Mouse (Mus musculus) Patski (cell line): ENCODE measurements around the gene Timp3. TPM values are rescaled to one million over a fixed set of nuclear protein-coding genes. Genes with fewer than 3 reads are reported as not detected.

Experiments used
- ATAC-seq: fragments of 100-300 bp; one replicate; pipeline ENCODE4 v1.8.0; 2021
- CTCF ChIA-PET: fragments of 350-600 bp; sonication (Branson Sonifier 250); formaldehyde crosslinking; loops from one replicate; lab custom pipeline; 2022; ENCODE audit warnings: inconsistent platforms; lab: Charles Lee
- POLR2A ChIA-PET: fragments of 350-600 bp; sonication (Branson Sonifier 250); formaldehyde crosslinking; loops from one replicate; lab custom pipeline; 2022; ENCODE audit warnings: antibody characterized with exemption, inconsistent platforms; lab: Charles Lee
- DNase-seq: peaks from one replicate; pipeline ENCODE4 v3.0.0-alpha.2; 2011; ENCODE audit warnings: low read depth, low spot score
- H3K27me3 ChIP-seq: fragments of 371-371 bp; one replicate; pipeline ENCODE4 v1.5.1; 2021
- CTCF ChIP-seq: fragments of 100-300 bp; IDR thresholded peaks from one replicate; pipeline ENCODE4 v1.5.1; 2021
- in situ Hi-C: fragments of 300-500 bp; cut with MboI; formaldehyde crosslinking; loops from 3 replicates; pipeline ENCODE4 v1.11.1; 2018; ENCODE audit warnings: low pct_unique_long_range_greater_than_20kb, mixed read lengths
- polyA plus RNA-seq: library from polyadenylated mRNA; unstranded; gene quantifications from one replicate; pipeline ENCODE4 v1.2.3, GENCODE M21; 2021

The Timp3 gene
- polyA plus RNA-seq, 1 experiment from 2014 or later, result 554 TPM

DNA sequence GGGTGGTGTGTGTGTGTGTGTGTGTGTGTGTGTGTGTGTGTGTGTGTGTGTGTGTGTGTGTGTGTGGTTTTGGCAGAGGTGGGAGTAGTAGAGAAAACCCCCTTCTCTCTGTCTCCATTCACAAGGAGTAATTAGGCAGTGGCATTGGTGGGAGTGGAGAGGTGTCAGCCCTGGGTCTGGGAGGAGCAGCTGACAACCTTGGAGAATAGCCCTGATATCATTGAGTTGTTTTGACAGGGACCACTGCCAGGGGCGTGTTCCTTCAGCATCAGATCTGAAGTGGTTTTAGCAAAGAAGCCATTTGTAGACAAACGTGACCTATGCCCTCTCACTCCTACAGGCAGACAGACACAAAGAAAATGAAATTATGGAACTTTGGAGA, 3.3 kb downstream of the Timp3 start:
- H3K27me3 ChIP-seq, result no peaks in the 10 kb centered on the region
- POLR2A ChIA-PET, result no interaction called here
- CTCF ChIA-PET, result interaction anchor here (1.1 to 1.4 kb wide), 4 partner anchors 9 to 108 kb away, joined by 3 to 8 read pairs (median 6); no protein-coding TSS in a partner anchor
- DNase-seq (no peak), ATAC-seq (no peak)
- TF ChIP-seq CTCF, result no peak
- in situ Hi-C loops, result loop anchor here (10.0 kb wide), 1 partner anchor 339 kb away; no protein-coding TSS in a partner anchor

DNA sequence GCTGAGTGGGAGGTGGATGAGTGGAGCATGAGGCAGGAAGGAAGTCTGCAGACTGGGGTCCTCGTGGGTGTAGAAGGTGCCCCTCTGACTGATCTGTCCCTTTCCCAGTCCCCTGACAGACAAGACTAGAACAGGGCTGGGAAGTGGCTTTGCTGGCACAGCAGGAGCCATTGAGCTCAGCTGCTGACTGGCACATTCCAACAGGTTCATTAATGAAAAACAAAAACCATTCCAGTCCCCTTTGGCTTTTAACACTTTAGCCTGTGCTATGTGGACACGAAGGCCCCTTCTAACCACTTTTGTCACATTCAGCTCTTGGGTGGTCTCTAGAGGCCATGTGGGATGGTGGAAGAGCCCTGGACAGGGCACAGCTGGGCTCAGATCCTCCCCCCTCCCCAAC, 4.4 kb downstream of the Timp3 start:
- TF ChIP-seq CTCF, result no peak
- POLR2A ChIA-PET, result interaction anchor here (1.2 to 2.4 kb wide), 2 partner anchors 11 to 152 kb away, joined by 3 to 10 read pairs; no protein-coding TSS in a partner anchor
- CTCF ChIA-PET, result interaction anchor here (0.9 to 1.8 kb wide), 6 partner anchors 9 to 283 kb away, joined by 3 to 4 read pairs (median 3); partner anchors contain the start of gene Fbxo7
- in situ Hi-C loops, result loop anchor here (10.0 kb wide), 1 partner anchor 340 kb away; no protein-coding TSS in a partner anchor
- no peak for DNase-seq
- no peaks in the 10 kb centered on the region for H3K27me3 ChIP-seq
- no peak for ATAC-seq

DNA sequence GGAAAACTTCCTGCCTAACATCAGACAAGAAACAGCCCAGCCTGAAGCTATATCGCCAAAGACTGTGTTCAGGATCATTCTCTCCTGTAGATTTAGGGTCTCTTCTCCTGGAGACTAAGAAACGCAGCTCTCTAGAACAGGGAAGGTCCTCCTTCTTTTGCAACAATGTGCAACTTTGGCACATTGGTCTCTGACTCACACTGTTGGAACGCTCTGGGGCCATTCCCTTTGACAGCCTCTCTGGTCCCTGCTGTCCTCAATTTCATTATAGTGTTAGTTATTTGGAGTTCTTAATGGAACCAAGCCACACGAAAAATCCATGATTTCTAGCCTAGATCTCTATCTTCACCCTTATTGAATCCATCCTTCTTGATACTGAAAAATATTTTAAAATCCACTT, 7.1 kb downstream of the Timp3 start:
- POLR2A ChIA-PET, result no interaction called here
- CTCF ChIA-PET, result interaction anchor here (0.7 kb wide), 1 partner anchor 17 kb away, joined by 3 read pairs; no protein-coding TSS in a partner anchor
- no peaks in the 10 kb centered on the region for H3K27me3 ChIP-seq
- DNase-seq, result no peak
- in situ Hi-C loops, result loop anchor here (5.0 to 10.0 kb wide), 2 partner anchors 145 to 342 kb away; no protein-coding TSS in a partner anchor
- ATAC-seq, result no peak
- no peak for TF ChIP-seq CTCF

DNA sequence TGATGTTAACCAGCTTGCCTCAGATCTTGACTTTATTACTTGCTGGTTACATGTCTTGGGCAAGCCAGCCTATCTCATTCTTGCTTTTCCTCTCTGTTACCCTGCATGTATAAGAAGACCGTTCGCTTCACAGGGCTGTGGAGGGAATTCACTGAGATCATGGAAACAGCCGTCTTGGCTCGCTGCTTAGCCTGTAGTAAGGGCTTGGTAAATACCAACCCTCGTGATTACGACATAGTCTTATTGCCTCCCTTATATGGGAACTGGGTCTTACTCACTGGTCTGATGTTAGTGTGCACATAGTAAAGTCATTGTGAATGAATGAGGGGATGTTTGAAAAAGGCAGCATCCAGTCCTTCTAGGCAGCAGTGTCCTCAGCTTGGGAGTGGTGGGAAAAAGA, 10.4 kb downstream of the Timp3 start:
- CTCF ChIA-PET, result interaction anchor here (1.1 kb wide), 1 partner anchor 188 kb away, joined by 4 read pairs; the partner anchor contains the start of gene Syn3

DNA sequence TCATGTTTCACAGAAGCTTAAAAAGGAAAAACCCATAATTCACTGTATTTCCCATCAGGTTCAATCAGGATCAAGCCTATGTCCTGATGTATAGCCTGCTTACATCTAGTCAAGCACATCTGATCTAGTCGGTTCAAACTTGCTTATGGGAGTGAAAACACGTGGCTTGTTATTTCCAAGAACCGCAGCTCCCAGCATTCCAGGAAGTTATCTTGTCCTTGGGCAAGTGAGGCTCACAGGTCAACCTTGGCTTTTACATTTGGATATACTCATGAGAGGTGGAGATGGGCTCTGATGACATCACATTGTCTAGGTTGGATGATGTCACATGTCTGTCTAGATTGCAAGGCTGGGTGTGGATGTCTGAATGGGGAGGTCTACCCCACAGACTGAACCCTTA, 12.8 kb downstream of the Timp3 start:
- ChIA-PET POLR2A (interaction anchor here (0.7 to 1.8 kb wide), 7 partner anchors 12 to 36 kb away, joined by 3 to 5 read pairs (median 3); no protein-coding TSS in a partner anchor), CTCF (interaction anchor here (0.9 to 3.2 kb wide), 4 partner anchors 9 to 15 kb away, joined by 3 to 9 read pairs (median 6); no protein-coding TSS in a partner anchor)
- DNase-seq (no peak), ATAC-seq (no peak)
- TF ChIP-seq CTCF, result no peak
- in situ Hi-C loops, result no loop called here
- H3K27me3 ChIP-seq, result no peaks in the 10 kb centered on the region

More for the DNA sequence above, 10.4 kb downstream of the Timp3 start:
- no peak for TF ChIP-seq CTCF
- POLR2A ChIA-PET, result interaction anchor here (1.5 to 2.1 kb wide), 3 partner anchors 10 to 210 kb away, joined by 3 to 12 read pairs (median 3); partner anchors contain the start of gene Timp3
- no peaks in the 10 kb centered on the region for H3K27me3 ChIP-seq
- in situ Hi-C loops, result no loop called here
- DNase-seq, result peak; percentile 86
- peak; percentile 62 for ATAC-seq

DNA sequence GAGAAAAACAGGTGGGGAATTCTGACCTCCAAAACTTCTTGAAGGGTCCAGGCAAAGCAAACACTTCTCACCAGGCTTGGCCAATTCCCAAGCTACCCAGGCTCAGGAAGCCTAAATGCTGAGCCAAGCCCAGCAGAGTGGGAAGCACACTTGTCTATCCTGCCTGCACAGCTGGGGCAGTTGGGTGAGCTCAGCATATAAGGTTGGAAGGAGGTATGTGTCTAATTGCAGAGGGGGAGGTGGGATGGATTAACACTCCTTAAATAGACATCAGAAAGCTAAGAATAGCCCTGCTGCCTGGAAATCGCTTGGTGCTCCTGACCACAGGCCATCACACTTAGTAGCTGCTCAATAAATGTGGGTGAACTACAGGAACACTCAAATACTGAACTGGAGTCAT, 13.3 kb downstream of the Timp3 start:
- in situ Hi-C loops, result no loop called here
- DNase-seq (no peak), ATAC-seq (peak; percentile 18)
- no peak for TF ChIP-seq CTCF
- ChIA-PET POLR2A (interaction anchor here (1.0 to 1.8 kb wide), 3 partner anchors 26 to 36 kb away, joined by 3 to 5 read pairs (median 4); no protein-coding TSS in a partner anchor), CTCF (interaction anchor here (0.9 to 3.2 kb wide), 5 partner anchors 8 to 292 kb away, joined by 3 to 9 read pairs (median 5); partner anchors contain the start of gene Fbxo7)
- no peaks in the 10 kb centered on the region for H3K27me3 ChIP-seq

DNA sequence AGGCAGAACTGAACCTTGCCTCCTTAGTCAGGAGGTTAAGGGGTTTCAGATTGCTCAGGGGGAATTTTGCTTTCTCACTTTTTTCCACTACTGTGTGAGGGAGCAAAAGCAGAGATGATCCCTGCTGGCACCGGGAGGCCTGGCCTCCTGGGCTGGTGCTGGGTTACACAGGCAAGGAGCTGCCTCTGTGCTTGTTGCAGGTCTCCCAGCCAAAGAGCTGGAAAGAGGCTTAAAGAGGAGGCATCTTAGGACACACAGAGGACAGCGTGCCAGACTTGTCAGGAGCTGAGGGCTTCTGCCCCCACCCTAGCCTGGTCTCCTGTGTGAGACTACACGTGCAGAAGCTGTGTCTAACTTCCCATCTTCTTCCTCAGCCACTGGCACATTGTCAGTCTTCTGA, 15.3 kb downstream of the Timp3 start:
- no peak for ATAC-seq
- CTCF ChIA-PET, result interaction anchor here (1.0 to 2.4 kb wide), 5 partner anchors 10 to 294 kb away, joined by 3 to 7 read pairs (median 4); partner anchors contain the start of gene Fbxo7
- DNase-seq, result no peak
- TF ChIP-seq CTCF, result no peak
- POLR2A ChIA-PET, result interaction anchor here (0.9 to 2.7 kb wide), 2 partner anchors 11 to 23 kb away, joined by 3 to 10 read pairs; no protein-coding TSS in a partner anchor
- H3K27me3 ChIP-seq, result no peaks in the 10 kb centered on the region
- in situ Hi-C loops, result no loop called here

DNA sequence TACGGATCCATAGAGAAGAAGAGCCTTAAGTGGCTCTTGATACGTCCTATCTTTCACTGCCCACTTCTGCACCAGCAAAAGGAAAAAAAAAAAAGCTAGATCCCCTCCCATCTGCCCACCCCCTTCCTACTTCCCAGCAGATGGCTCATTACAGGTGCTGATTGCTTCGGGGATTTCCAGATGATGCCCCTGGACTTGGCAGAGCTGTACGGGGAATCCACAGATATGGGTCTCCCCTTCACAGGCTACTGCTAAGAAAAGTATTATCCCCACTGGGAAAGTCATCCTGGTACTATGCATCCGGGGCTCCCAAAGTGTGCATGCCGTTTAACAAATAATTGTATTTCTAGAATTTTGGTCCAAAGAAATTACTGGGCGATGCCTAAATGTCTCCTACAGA, 17.5 kb downstream of the Timp3 start:
- POLR2A ChIA-PET, result interaction anchor here (0.6 kb wide), 2 partner anchors 9 to 241 kb away, joined by 3 read pairs; no protein-coding TSS in a partner anchor

DNA sequence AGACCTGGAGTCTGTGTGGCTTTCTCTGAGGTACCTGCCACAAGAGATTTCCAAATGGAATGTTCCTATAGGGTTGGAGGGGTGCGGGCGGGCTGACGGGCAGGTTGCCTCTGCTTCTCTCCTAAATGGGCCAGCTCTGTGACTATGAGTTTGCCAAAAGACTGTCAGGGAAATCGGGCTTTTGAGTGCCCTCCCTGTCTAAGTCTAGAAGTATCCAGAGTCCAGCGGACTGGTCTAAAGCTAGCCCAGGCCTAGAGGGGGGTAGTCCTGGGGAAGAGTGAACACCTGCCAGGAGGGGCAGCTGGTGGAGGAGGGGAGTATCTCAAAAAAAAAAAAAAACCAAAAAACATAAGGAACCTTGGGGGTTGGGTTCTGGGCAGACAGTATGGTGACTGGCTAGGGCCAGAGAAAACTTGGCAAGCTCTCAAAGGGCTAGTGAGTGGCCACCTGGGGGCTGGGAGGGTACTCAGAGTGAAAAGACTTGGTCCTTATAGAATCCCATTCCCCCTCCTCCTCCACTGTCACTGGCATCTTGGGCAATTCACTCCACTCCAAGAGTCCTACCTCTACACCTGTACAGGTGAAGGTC, 18.5 kb downstream of the Timp3 start:
- TF ChIP-seq CTCF, result no peak
- in situ Hi-C loops, result no loop called here
- no peaks in the 10 kb centered on the region for H3K27me3 ChIP-seq
- ChIA-PET POLR2A (interaction anchor here (1.1 kb wide), 1 partner anchor 18 kb away, joined by 3 read pairs; the partner anchor contains the start of gene Timp3), CTCF (interaction anchor here (1.8 to 2.0 kb wide), 2 partner anchors 10 to 18 kb away, joined by 4 to 8 read pairs; no protein-coding TSS in a partner anchor)
- no peak for DNase-seq
- ATAC-seq, result no peak

More for the DNA sequence above, 17.5 kb downstream of the Timp3 start:
- CTCF ChIA-PET, result no interaction called here
- in situ Hi-C loops, result no loop called here
- ATAC-seq (no peak), DNase-seq (no peak)
- no peak for TF ChIP-seq CTCF
- no peaks in the 10 kb centered on the region for H3K27me3 ChIP-seq

DNA sequence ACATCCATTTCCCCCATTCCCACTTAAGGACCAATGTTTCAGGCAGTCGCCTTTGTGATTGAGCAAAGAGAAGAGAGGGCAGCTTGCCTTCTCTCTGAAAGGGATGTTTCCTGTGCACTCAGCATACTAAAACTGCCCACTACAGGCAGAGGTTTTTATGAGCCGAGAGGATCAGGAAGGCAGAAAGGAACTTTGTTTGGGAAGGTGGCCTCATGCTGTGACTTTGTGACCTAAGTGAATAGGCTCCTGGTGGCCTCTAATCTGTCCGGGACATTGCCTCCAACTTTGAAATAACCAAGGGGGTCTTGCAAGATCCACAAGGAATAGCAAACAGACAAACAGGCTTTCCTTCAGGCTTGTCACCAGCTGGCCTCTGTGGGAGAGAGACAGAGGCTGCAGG, 19.4 kb downstream of the Timp3 start:
- DNase-seq, result no peak
- ATAC-seq, result no peak
- in situ Hi-C loops, result no loop called here
- H3K27me3 ChIP-seq, result no peaks in the 10 kb centered on the region
- ChIA-PET POLR2A (interaction anchor here (0.7 kb wide), 1 partner anchor 34 kb away, joined by 3 read pairs; no protein-coding TSS in a partner anchor), CTCF (interaction anchor here (1.8 to 2.0 kb wide), 2 partner anchors 9 to 17 kb away, joined by 4 to 8 read pairs; no protein-coding TSS in a partner anchor)
- TF ChIP-seq CTCF, result no peak
